Mouse (Mus musculus): ENCODE results near the gene Lrrc20. TPM values are rescaled to one million over a fixed set of nuclear protein-coding genes. Genes with fewer than 3 reads are reported as not detected.

Lrrc20 gene
- polyA plus RNA-seq, 2 experiments: 6.1 to 6.4 TPM

DNA sequence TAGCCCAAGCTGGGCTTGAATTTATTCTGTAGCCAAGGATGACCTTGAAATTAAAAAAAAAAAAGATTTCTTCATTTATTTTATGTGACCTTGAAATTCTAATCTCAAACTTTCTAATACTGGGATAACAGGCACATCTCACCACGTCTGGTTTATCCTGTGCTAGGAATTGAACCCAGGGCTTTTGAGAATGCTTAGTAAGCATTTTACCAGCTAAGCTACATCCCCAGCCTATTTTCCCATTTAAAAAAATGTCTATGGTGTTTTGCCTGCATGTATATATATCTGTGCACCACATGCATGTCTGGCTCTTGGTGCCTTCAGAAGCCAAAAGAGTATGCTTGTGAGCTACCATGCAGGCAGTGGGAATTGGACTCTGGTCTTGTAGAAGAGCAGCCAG lies 4.9 kb downstream of the Lrrc20 start:
- H3K4me1 ChIP-seq (replicated peaks; ENCODE audit: control insufficient read depth in 2 of 2, insufficient read depth in 2 of 2, low read length in 1 of 2): peaks cover 0 to 4% of the 10 kb centered on the region in 2 experiments; a peak in 2 of 4 replicates

DNA sequence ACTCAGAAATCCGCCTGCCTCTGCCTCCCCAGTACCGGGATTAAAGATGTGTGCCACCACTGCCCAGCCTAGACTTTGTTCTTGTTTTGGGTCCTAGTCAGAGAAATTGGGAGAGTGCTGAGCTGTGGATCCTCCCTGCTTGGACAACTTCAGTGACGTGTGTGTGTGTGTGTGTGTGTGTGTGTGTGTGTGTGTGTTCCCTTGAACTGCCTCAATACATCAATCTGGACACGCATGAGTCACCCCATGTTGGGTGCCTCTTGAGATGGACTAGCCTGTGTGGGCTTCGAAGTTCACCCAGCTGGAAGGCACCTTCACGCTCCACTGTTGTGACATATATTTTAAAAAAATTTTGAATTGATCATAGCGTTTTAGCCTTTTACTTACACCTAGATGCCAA lies 7.2 kb downstream of the Lrrc20 start:
- H3K27me3 ChIP-seq (ENCODE audit: control insufficient read depth, insufficient read depth, low read length): no peaks in the 10 kb centered on the region
- 83% methylated on average over 7 of the region's 7 CpGs for WGBS (ENCODE audit: insufficient replicate concordance)

More for the DNA sequence above, 4.9 kb downstream of the Lrrc20 start:
- no peak for ATAC-seq (ENCODE audit: insufficient read depth)
- TF ChIP-seq CTCF (IDR thresholded peaks at IDR 0.05; ENCODE audit: low read depth) (no peak), EP300 (IDR thresholded peaks at IDR 0.05; ENCODE audit: low read depth) (no peak)
- WGBS (ENCODE audit: insufficient replicate concordance): 49% methylated on average over 1 of the region's 1 CpGs
- no peaks in the 10 kb centered on the region for H3K36me3 ChIP-seq (replicated peaks; ENCODE audit: control insufficient read depth, insufficient read depth, low read depth)
- no peak overlapping the region for H3K9ac ChIP-seq (replicated peaks)
- no peak for DNase-seq (ENCODE audit: low read depth in 3 of 3, low spot score in 3 of 3)
- no peak overlapping the region for H3K4me2 ChIP-seq (ENCODE audit: low read depth)
- H3K4me3 ChIP-seq (ENCODE audit: insufficient read depth in 1 of 2, low read depth in 2 of 2, low read length in 2 of 2): no peak overlapping the region
- H3K9me3 ChIP-seq (ENCODE audit: control insufficient read depth, low read length): no peaks in the 10 kb centered on the region
- H3K27me3 ChIP-seq (ENCODE audit: control insufficient read depth, insufficient read depth, low read length): no peaks in the 10 kb centered on the region
- H3K27ac ChIP-seq: no peak overlapping the region

DNA sequence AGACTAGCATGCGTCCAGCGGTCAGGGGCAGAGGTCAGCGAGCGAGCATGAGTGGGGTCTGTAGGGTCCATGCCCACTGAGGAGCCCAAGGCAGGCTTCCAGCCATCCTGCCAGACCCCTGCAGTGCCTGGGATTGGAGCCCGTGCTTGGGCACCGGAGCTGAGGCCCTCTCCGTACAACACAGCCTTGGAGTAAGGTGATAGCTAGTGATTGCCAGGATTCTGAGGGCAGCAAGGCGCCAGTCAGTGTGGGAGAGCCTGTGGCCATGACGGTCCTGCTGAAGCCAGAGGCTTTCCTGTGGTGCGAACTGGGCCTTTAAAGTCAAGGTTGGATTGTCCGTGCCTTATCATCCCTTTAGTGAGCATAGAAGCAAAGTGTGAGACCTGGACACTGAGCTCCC lies 9.2 kb downstream of the Lrrc20 start:
- Histone ChIP-seq H3K4me3 (ENCODE audit: insufficient read depth in 1 of 2, low read depth in 2 of 2, low read length in 2 of 2) (no peak overlapping the region), H3K4me1 (replicated peaks; ENCODE audit: control insufficient read depth in 2 of 2, insufficient read depth in 2 of 2, low read length in 1 of 2) (peaks cover 0 to 2% of the 10 kb centered on the region in 2 experiments; a peak in 1 of 4 replicates), H3K9ac (replicated peaks) (no peak overlapping the region), H3K27me3 (ENCODE audit: control insufficient read depth, insufficient read depth, low read length) (no peaks in the 10 kb centered on the region), H3K27ac (no peak overlapping the region), H3K36me3 (replicated peaks; ENCODE audit: control insufficient read depth, insufficient read depth, low read depth) (no peaks in the 10 kb centered on the region), H3K9me3 (ENCODE audit: control insufficient read depth, low read length) (no peaks in the 10 kb centered on the region), H3K4me2 (ENCODE audit: low read depth) (no peak overlapping the region)
- 75% methylated on average over 11 of the region's 11 CpGs for WGBS (ENCODE audit: insufficient replicate concordance)
- TF ChIP-seq CTCF (IDR thresholded peaks at IDR 0.05; ENCODE audit: low read depth) (no peak), EP300 (IDR thresholded peaks at IDR 0.05; ENCODE audit: low read depth) (no peak)
- ATAC-seq (ENCODE audit: insufficient read depth): no peak
- no peak for DNase-seq (ENCODE audit: low read depth in 3 of 3, low spot score in 3 of 3)

More for the DNA sequence above, 7.2 kb downstream of the Lrrc20 start:
- H3K4me3 ChIP-seq (ENCODE audit: insufficient read depth in 1 of 2, low read depth in 2 of 2, low read length in 2 of 2): no peak overlapping the region
- no peaks in the 10 kb centered on the region; a peak in 1 of 4 replicates for H3K4me1 ChIP-seq (replicated peaks; ENCODE audit: control insufficient read depth in 2 of 2, insufficient read depth in 2 of 2, low read length in 1 of 2)
- no peak overlapping the region for H3K27ac ChIP-seq
- ATAC-seq (ENCODE audit: insufficient read depth) (no peak), DNase-seq (ENCODE audit: low read depth in 3 of 3, low spot score in 3 of 3) (no peak)
- H3K4me2 ChIP-seq (ENCODE audit: low read depth): no peak overlapping the region
- H3K36me3 ChIP-seq (replicated peaks; ENCODE audit: control insufficient read depth, insufficient read depth, low read depth): no peaks in the 10 kb centered on the region
- no peak for TF ChIP-seq EP300 (IDR thresholded peaks at IDR 0.05; ENCODE audit: low read depth)
- no peak for TF ChIP-seq CTCF (IDR thresholded peaks at IDR 0.05; ENCODE audit: low read depth)
- no peak overlapping the region for H3K9ac ChIP-seq (replicated peaks)
- no peaks in the 10 kb centered on the region for H3K9me3 ChIP-seq (ENCODE audit: control insufficient read depth, low read length)

DNA sequence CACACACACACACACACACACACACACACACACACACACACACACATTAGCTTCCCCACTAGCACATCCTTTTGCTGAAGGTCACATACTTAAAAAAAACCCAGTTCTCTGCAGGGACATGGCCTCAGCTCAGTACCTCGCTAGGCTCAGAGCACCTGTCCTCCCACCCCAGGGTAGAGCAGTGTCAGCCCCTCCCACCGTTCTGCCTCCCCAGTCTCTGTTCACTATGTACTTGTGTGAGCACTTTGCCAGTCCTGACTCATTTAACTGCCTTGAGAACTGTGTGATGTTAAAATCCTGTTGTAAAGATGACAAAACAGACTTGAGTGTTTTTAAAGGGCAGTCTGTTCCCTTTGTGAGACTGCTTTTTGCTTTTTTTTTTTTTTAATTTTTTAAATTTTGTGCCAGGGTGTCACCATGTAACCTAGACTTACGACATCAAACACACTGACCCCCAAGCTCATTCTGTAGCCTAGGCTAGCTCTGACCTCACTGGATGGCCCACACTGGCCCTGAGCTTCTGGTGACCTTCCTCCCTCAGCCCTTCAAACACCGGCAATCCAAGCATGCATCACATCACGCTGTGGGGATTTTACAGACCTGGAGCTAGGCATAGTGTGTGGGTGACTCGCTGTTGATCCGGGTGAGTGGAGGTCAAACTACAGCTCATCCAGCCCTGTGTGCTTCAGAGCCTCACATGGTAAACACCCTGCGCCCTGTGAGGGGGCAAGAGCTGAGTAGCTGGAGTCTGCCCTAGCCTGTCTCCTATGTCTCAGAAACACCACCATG lies 11.1 kb downstream of the Lrrc20 start:
- Histone ChIP-seq H3K9ac (replicated peaks) (no peak overlapping the region), H3K4me2 (ENCODE audit: low read depth) (no peak overlapping the region), H3K9me3 (ENCODE audit: control insufficient read depth, low read length) (no peaks in the 10 kb centered on the region), H3K27me3 (ENCODE audit: control insufficient read depth, insufficient read depth, low read length) (no peaks in the 10 kb centered on the region), H3K27ac (no peak overlapping the region), H3K36me3 (replicated peaks; ENCODE audit: control insufficient read depth, insufficient read depth, low read depth) (no peaks in the 10 kb centered on the region), H3K4me3 (ENCODE audit: insufficient read depth in 1 of 2, low read depth in 2 of 2, low read length in 2 of 2) (no peak overlapping the region), H3K4me1 (replicated peaks; ENCODE audit: control insufficient read depth in 2 of 2, insufficient read depth in 2 of 2, low read length in 1 of 2) (peaks cover 6 to 13% of the 10 kb centered on the region in 2 experiments)
- WGBS (ENCODE audit: insufficient replicate concordance): 75% methylated on average over 8 of the region's 8 CpGs
- DNase-seq (ENCODE audit: low read depth in 3 of 3, low spot score in 3 of 3): no peak
- no peak for TF ChIP-seq CTCF (IDR thresholded peaks at IDR 0.05; ENCODE audit: low read depth)
- no peak for TF ChIP-seq EP300 (IDR thresholded peaks at IDR 0.05; ENCODE audit: low read depth)
- no peak for ATAC-seq (ENCODE audit: insufficient read depth)

GRCm38 (mm10) chr10:61488522-61489110 lies 13.0 kb downstream of the Lrrc20 start:
- ATAC-seq (ENCODE audit: insufficient read depth): no peak
- no peak overlapping the region for H3K27ac ChIP-seq
- H3K9ac ChIP-seq (replicated peaks): no peak overlapping the region
- H3K4me1 ChIP-seq (replicated peaks; ENCODE audit: control insufficient read depth in 2 of 2, insufficient read depth in 2 of 2, low read length in 1 of 2): peaks cover 6 to 16% of the 10 kb centered on the region in 2 experiments
- no peak overlapping the region for H3K4me2 ChIP-seq (ENCODE audit: low read depth)
- no peaks in the 10 kb centered on the region for H3K36me3 ChIP-seq (replicated peaks; ENCODE audit: control insufficient read depth, insufficient read depth, low read depth)
- no peak overlapping the region for H3K4me3 ChIP-seq (ENCODE audit: insufficient read depth in 1 of 2, low read depth in 2 of 2, low read length in 2 of 2)
- H3K9me3 ChIP-seq (ENCODE audit: control insufficient read depth, low read length): no peaks in the 10 kb centered on the region
- H3K27me3 ChIP-seq (ENCODE audit: control insufficient read depth, insufficient read depth, low read length): no peaks in the 10 kb centered on the region
- WGBS (ENCODE audit: insufficient replicate concordance): 71% methylated on average over 6 of the region's 6 CpGs
- DNase-seq (ENCODE audit: low read depth in 3 of 3, low spot score in 3 of 3): no peak
- TF ChIP-seq EP300 (IDR thresholded peaks at IDR 0.05; ENCODE audit: low read depth): no peak
- TF ChIP-seq CTCF (IDR thresholded peaks at IDR 0.05; ENCODE audit: low read depth): no peak

All from liver, embryonic 14.5 days (tissue).